Mouse (Mus musculus) small intestine, adult 2 months (tissue): ENCODE measurements around the gene Baiap3.

ENCODE experiments used
- CTCF ChIP-seq: fragments of 200-500 bp; IDR thresholded peaks from 2 replicates; pipeline ENCODE4 v1.5.1; 2012; ENCODE audit warnings: low read depth, mild to moderate bottlenecking, control low read depth, inconsistent platforms, low read length, moderate library complexity, mixed read lengths; ENCODE audit not compliant: insufficient replicate concordance, insufficient read length; ENCODE audit errors: extremely low read depth
- POLR2A ChIP-seq: fragments of 200-500 bp; IDR thresholded peaks from 2 replicates; pipeline ENCODE4 v1.6.1; 2012; ENCODE audit warnings: low read depth, mild to moderate bottlenecking, control low read depth, inconsistent platforms, low read length, moderate library complexity

DNA sequence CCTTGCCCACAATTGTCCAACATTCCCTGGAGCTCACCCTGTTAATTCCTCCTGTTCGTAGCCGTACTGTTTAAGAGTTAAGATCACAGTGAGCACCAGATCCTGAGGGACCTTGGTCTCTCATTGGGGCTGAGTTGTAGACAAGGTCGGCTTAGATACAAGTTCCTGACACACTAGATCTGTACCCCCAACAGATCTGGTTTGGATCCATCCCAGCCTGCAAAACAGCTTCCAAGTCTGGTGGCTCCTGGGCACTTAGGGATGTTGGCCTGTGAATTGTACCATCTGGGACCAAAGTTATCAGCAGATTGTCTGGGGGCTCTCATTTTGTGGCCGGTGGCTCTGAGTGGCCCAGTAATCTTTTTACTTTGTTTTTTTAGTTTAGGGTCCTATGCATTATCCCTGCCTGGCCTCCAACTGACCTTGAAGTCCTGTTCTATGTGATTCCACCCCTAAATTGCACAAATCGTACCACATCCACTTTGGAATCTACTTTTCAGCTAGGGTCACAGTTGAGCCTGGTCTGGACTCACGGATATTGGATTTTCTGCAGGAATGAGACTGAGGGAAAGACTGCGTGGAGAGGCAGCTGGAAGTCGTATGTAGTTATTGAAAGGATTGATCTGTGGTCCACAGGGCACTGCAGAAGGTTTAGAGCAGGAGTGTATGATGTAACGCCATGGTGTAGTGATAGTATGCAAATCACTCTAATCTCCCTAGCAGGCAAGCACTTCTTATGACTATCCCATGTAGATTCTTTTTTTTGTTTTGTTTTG, 18.6 kb upstream of the Baiap3 start, which contains the start of gene Ube2i:
- no peak for TF ChIP-seq CTCF
- no peak for TF ChIP-seq POLR2A
